Mouse (Mus musculus): ENCODE measurements around the gene Gda.

Gene Gda

GRCm38 (mm10) chr19:21373073-21373755 is 100.0 kb downstream of the Gda start:
- DNase-seq (ENCODE audit: low spot score in 2 of 2) = peak; percentile 12 to 60

GRCm38 (mm10) chr19:21372395-21373072 is 100.7 kb downstream of the Gda start:
- DNase-seq (ENCODE audit: low spot score in 2 of 2) = no peak

GRCm38 (mm10) chr19:21371337-21371736 is 101.9 kb downstream of the Gda start:
- DNase-seq (ENCODE audit: low spot score in 2 of 2) = no peak

- no peak for DNase-seq (ENCODE audit: low spot score in 2 of 2)
Observed at GRCm38 (mm10) chr19:21370782-21371181, 102.5 kb downstream of the Gda start.

GRCm38 (mm10) chr19:21369175-21369574 is 104.1 kb downstream of the Gda start:
- no peak for DNase-seq (ENCODE audit: low spot score in 2 of 2)

- DNase-seq (ENCODE audit: low spot score in 2 of 2) = no peak
Observed at GRCm38 (mm10) chr19:21368595-21368994, 104.7 kb downstream of the Gda start.

GRCm38 (mm10) chr19:21357792-21358191 is 115.5 kb downstream of the Gda start:
- DNase-seq (ENCODE audit: low spot score in 2 of 2) = no peak

GRCm38 (mm10) chr19:21349634-21350033 is 123.6 kb downstream of the Gda start:
- DNase-seq (ENCODE audit: low spot score in 2 of 2) = no peak

GRCm38 (mm10) chr19:21346646-21347045 is 126.6 kb downstream of the Gda start:
- DNase-seq (ENCODE audit: low spot score in 2 of 2) = no peak

Measured in spleen, postnatal 36 days (tissue).